Comparison of ENCODE assay signal across 18 mouse cellular contexts in genomic region chr10:99012086-99012485, GRCm38 (mm10).
"Had no signal": no experiment of that assay in that cellular context is flagged by ENCODE, and none has a peak within 500 bp of the region (broad histone marks: within the 10 kb centered on the region; RNA-seq: fewer than 3 reads in every experiment).

No protein-coding gene starts in this region.

- H3K27me3 ChIP-seq: liver, embryonic 13.5 days; liver, embryonic 15.5 days; lung, embryonic 15.5 days; megakaryocyte, embryonic 14.5 days; midbrain, embryonic 13.5 days; midbrain, embryonic 15.5 days; neural tube, embryonic 12.5 days; stomach, embryonic 15.5 days had no signal

- ATAC-seq: liver, postnatal 0 days; midbrain, embryonic 13.5 days; midbrain, embryonic 15.5 days had no signal

- H3K9me3 ChIP-seq: liver, embryonic 13.5 days; liver, embryonic 15.5 days; lung, embryonic 15.5 days; megakaryocyte, embryonic 14.5 days; midbrain, embryonic 13.5 days; midbrain, embryonic 15.5 days; neural tube, embryonic 12.5 days; stomach, embryonic 15.5 days had no signal

- H3K4me1 ChIP-seq: liver, embryonic 13.5 days; liver, embryonic 15.5 days; megakaryocyte, embryonic 14.5 days; midbrain, embryonic 13.5 days; midbrain, embryonic 15.5 days; neural tube, embryonic 12.5 days; stomach, embryonic 15.5 days had no signal

- DNase-seq: liver, embryonic 13.5 days; liver, postnatal 0 days; lung, adult 2 months; lung, postnatal 10 days; right cerebral cortex, postnatal 14 days; thymus, adult 2 months; thymus, postnatal 25 days; thymus, postnatal 4 days had no signal

- H3K4me3 ChIP-seq: liver, embryonic 13.5 days; liver, embryonic 15.5 days; lung, embryonic 15.5 days; megakaryocyte, embryonic 14.5 days; midbrain, embryonic 13.5 days; midbrain, embryonic 15.5 days; neural tube, embryonic 12.5 days; stomach, embryonic 15.5 days had no signal

- H3K27ac ChIP-seq: liver, embryonic 13.5 days; liver, embryonic 15.5 days; lung, embryonic 15.5 days; macrophage; midbrain, embryonic 13.5 days; midbrain, embryonic 15.5 days; neural tube, embryonic 12.5 days; stomach, embryonic 15.5 days; stomach, postnatal 0 days had no signal

- H3K9ac ChIP-seq: liver, embryonic 13.5 days; liver, embryonic 15.5 days; liver, postnatal 0 days; lung, embryonic 15.5 days; midbrain, embryonic 13.5 days; midbrain, embryonic 15.5 days; neural tube, embryonic 12.5 days; stomach, embryonic 15.5 days had no signal

- H3K4me2 ChIP-seq: liver, embryonic 13.5 days; liver, embryonic 15.5 days; lung, embryonic 15.5 days; midbrain, embryonic 11.5 days; midbrain, embryonic 13.5 days; midbrain, embryonic 15.5 days; neural tube, embryonic 12.5 days; stomach, embryonic 15.5 days had no signal
